Mouse (Mus musculus): ENCODE measurements around the gene Cdk4.

Gene Cdk4

DNA sequence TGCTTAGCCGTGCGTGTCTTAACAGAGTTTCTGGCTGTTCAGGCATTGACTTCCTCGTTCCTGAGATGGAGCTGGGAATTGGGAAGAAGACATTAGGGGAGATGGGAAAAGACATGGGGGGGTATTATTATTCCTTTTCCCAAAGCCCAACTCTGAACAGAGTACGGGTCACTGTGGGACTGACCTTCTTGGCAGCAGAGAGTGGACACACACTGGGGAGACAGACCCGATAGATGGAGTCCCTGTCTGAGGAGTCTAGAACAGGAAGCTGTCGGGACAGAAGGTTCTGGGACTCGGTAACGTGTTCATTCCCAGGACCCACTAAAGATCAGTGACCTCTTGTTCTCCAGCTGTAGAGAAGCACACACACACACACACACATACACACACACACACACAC, 12.3 kb downstream of the Cdk4 start:
- DNase-seq (ENCODE audit: low spot score in 2 of 2), result no peak

DNA sequence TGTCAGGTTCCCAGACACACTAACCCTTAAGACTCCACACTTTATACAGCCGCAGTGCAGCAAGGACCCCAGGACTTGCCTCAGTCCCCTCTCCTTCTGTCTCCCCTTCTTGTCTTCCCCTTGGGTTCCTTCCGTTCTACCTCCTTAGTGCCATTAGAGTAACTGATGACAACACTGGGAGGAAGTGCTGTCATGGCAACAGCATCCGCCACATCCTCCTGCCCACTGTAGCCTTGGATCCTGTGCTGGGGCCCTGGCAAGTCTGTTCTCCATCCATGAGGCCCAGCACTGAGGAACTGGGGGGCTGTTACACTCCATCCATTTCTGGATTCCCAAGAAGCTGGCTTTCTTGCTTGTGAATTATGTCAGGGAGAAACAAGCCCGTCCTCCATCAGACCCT, 12.7 kb downstream of the Cdk4 start:
- DNase-seq (ENCODE audit: low spot score in 2 of 2), result no peak

- DNase-seq (ENCODE audit: low spot score in 2 of 2), result no peak
Observed at GRCm38 (mm10) chr10:127077515-127077914, 14.2 kb downstream of the Cdk4 start.

DNA sequence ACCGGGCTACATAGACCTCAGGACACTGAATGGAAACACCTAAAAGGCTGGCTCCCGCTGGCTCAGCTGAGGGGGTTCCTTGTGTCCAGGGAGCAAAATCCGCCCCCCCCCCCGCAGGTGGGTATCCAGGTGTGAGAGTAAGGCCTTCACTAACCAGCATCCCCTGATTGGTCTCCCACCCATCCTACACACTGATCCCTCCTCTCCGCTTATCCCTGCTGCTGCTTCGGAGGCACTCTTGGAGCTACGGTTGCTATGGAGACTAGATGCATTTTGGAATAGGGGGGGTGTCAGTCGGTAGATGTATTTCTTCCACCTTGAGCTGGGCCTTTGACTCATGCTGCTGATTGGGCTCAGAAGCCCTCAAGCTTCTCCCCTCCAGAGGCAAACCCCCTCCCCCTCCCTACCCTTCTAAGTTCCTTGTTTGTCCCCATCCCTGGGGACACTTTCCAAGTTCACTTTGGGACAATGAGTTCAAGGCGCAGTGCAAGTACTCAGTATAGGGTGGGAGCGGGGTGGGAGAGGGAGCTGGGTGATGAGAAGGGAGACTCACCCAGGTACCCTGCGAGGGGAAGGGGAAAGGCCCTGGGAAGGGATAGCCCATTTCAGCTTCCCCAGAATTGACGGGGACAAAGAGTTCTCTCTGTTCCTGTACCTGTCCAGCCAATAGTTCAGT, 14.8 kb downstream of the Cdk4 start:
- DNase-seq (ENCODE audit: low spot score in 2 of 2), result peak; percentile 73 to 84

GRCm38 (mm10) chr10:127078677-127079575, 15.6 kb downstream of the Cdk4 start:
- peak in 1 of 2 experiments; percentile 75 for DNase-seq (ENCODE audit: low spot score in 2 of 2)

GRCm38 (mm10) chr10:127079665-127080391, 16.5 kb downstream of the Cdk4 start:
- no peak for DNase-seq (ENCODE audit: low spot score in 2 of 2)

DNA sequence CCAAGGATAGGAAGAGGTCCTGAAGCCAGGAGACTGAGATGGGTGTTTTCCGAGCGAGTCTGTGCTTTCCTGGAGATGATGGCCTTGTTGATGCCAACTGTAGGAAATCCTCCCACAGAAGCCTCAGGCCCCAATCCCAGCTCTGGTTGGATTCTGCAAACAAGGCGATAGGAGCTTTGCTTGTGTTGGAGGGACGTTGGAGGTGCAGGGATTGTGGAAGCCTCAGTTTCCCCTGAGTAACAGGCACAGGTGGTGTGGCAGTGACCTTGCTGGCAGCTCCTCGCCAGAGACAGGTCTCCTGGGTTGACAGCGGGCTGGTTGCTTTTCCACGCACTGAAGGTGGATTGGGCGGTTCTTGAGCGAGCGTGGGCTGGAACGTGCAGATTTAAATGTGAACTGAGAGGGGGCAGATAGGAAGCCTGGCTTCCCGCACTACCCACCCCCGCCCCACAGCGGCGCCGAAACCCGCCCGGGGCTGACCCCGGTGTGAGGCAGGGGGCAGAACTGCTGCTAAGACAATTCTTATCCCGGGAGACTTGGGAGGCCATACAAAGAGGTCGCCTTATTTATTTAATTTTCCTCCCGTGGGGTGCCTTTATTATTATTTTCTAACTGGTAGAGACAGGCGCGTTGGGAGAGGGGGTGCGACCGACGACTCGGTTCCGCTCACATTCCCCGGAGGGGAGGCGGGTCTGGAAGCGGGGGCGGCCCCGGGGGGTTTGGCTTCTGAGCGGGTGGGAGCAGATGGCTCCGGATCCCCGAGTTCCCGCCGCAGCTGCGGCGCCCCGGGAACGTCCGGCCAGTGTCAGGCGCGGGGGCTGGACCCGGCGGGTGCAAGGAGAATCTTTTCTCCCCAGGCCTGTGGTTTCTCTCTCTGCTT, 17.8 kb downstream of the Cdk4 start:
- DNase-seq (ENCODE audit: low spot score in 2 of 2), result peak in 1 of 2 experiments; percentile 66

DNA sequence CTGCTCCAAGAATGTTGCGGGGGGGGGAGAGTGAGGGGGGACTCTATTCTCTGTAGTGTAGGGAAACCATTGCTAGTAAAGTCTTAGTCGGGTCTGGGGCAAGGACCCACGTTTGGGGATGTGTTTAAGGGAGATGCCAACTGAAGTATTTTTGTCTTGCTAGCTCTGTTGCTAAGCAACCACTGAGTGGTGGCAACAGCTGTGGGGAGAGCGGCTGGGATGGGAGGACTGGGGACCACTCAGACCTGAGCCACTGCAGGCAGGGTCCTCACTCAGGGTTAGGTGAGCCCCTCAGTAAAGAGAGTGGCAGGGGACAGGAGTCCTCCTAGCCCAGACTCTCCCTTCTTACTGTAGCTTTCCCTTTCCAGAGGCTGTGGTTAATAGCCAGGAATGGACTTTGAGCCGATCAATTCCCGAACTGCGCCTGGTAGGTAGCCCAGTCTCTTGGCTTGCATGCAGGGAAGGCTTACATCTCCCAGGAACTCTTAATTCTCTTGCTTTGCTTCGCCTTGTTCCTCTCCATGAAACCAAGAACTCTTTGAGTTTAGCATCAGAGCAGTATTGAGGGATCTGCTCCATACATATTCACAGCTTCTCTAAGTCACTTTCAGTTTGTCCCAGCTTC, 18.8 kb downstream of the Cdk4 start:
- no peak for DNase-seq (ENCODE audit: low spot score in 2 of 2)

- no peak for DNase-seq (ENCODE audit: low spot score in 2 of 2)
Observed at GRCm38 (mm10) chr10:127083292-127083914, 20.1 kb downstream of the Cdk4 start.

GRCm38 (mm10) chr10:127083915-127084306, 20.6 kb downstream of the Cdk4 start:
- DNase-seq (ENCODE audit: low spot score in 2 of 2), result no peak

GRCm38 (mm10) chr10:127085052-127085451, 21.7 kb downstream of the Cdk4 start:
- no peak for DNase-seq (ENCODE audit: low spot score in 2 of 2)

DNA sequence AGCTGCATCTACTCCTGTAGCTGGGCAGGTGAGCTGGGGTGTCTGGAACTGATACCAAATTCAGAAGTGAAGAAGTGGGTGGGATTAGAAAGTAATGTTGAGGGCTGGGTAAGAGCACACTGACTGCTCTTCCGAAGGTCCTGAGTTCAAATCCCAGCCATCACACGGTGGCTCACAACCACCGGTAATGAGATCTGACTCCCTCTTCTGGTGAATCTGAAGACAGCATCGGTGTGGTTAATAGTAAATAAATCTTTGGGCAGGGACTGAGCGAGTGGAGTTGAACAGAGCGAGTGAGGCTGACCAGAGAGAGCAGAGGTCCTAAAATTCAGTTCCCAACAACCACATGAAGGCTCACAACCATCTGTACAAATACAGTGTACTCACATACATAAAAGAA, 22.3 kb downstream of the Cdk4 start:
- no peak for DNase-seq (ENCODE audit: low spot score in 2 of 2)

GRCm38 (mm10) chr10:127090560-127091411, 27.5 kb downstream of the Cdk4 start:
- DNase-seq (ENCODE audit: low spot score in 2 of 2), result no peak

GRCm38 (mm10) chr10:127091507-127092396, 28.4 kb downstream of the Cdk4 start:
- no peak for DNase-seq (ENCODE audit: low spot score in 2 of 2)

DNA sequence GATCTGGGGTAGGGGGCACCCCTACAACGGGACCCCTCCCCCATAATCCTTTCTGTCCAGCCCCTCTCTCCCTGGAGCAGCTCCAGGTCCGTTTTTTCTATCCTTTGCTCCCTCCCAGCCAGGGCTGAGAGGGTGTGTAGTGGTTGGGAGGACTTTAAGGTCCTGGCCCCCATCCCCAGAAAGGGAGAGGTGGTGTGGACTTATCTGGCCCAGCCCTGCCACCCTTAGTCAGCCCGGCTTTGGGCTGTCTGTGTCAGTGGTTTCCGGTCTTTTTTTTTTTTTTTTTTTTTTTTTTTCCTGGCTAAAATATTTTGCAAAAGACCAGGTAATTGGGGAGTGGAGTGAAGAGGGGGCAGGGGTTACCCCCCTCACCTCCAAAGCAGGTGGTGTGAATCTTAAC, 29.4 kb downstream of the Cdk4 start:
- DNase-seq (ENCODE audit: low spot score in 2 of 2), result no peak

DNA sequence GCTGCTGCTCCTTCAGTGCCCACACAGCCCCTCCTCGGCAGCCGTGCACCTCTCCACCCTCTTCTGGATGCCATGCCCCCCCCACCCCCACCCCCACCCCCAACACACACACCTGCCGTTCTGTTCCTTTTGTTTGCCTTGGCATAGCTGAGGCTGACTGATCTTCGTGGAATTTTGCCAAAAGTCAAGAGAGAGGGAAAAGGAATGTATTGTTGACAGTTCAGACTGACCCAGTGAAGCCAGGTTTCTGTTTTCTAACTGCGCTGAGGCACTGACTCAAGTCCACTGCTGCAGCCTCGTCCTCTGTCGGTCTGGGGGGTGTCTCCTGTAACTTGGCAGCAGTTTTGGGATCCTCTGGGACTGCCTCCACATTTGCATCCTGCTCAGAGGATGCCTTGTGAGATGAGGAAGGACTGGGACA, 31.1 kb downstream of the Cdk4 start:
- DNase-seq (ENCODE audit: low spot score in 2 of 2), result no peak

DNA sequence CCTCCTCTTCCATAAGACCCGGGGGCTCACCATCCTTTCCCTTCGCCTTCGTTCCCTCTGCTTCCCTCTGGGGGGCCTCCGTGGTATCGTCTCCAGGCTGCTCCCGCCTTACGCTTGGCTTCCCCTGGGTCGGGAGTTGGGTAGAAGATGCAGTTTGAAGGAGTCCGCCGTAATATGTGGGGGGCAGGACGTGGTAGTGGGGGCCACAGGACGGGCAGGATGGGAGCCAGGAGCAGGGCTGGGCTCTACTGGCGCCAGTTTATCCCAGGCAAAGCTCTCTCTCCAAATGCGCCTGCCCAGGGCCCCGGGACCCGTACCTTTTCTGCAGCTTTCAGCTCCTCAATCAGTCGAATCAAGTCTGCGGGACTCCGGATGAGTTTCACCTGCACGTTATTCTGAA, 35.2 kb downstream of the Cdk4 start:
- DNase-seq (ENCODE audit: low spot score in 2 of 2), result no peak

DNA sequence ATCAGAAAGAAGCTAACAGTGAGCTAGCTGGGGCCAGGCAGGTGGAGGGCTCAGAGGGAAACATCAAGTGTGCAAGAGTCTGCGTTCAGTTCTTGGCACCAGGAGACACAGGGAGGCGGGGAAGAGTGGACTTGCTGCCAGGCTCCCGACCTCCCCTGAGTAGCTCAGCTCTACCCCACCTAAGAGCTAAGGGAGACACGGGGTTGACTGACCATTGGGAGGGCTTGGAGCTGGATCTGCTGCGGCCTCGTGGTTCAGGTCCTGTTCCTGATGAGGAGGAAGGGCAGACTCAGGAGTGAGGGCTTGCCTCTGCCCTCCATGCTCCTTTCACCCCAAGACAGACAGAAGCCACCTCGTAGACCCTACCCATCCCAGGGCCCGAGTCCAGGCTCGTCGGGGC, 35.9 kb downstream of the Cdk4 start:
- DNase-seq (ENCODE audit: low spot score in 2 of 2), result no peak

DNA sequence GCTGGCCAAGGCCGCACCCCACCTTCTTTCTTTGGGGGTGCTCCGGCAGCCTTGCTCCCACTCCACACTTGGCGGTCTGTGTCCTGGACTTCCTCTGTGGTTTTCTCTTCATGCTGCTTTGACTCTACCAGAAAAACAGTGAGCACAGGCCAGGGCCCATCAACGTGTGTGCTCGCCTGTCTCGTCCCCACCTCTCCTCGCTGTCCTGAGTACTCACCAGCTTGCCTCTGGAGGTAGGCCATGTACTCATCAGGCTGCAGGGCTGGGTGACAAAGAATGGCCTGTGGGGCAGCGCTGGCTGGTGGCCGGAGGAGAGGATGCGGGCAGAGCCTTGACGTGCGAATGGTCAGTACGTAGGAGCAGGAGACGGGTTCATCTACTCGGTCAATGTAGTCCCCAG, 36.5 kb downstream of the Cdk4 start:
- no peak for DNase-seq (ENCODE audit: low spot score in 2 of 2)
